Mouse (Mus musculus): ENCODE measurements around the gene Nrxn1. TPM values are rescaled to one million over a fixed set of nuclear protein-coding genes. Genes with fewer than 3 reads are reported as not detected.

Nrxn1 gene
- polyA plus RNA-seq, 1 experiment from 2014 or later: 0.36 TPM

- no peak for DNase-seq (ENCODE audit: low spot score)
Observed at GRCm38 (mm10) chr17:90676676-90677075, 416.2 kb downstream of the Nrxn1 start.

GRCm38 (mm10) chr17:90662318-90662717 is 430.6 kb downstream of the Nrxn1 start:
- no peak for DNase-seq (ENCODE audit: low spot score)

- DNase-seq (ENCODE audit: low spot score): no peak
Observed at GRCm38 (mm10) chr17:90654506-90654905, 438.4 kb downstream of the Nrxn1 start.

- DNase-seq (ENCODE audit: low spot score): no peak
Observed at GRCm38 (mm10) chr17:90653347-90653746, 439.5 kb downstream of the Nrxn1 start.

- no peak for DNase-seq (ENCODE audit: low spot score)
Observed at GRCm38 (mm10) chr17:90650279-90650678, 442.6 kb downstream of the Nrxn1 start.

GRCm38 (mm10) chr17:90638970-90639524 is 453.8 kb downstream of the Nrxn1 start:
- no peak for DNase-seq (ENCODE audit: low spot score)

GRCm38 (mm10) chr17:90638183-90638727 is 454.6 kb downstream of the Nrxn1 start:
- DNase-seq (ENCODE audit: low spot score): no peak

GRCm38 (mm10) chr17:90631371-90631770 is 461.5 kb downstream of the Nrxn1 start:
- DNase-seq (ENCODE audit: low spot score): no peak

- no peak for DNase-seq (ENCODE audit: low spot score)
Observed at GRCm38 (mm10) chr17:90629851-90630250, 463.0 kb downstream of the Nrxn1 start.

GRCm38 (mm10) chr17:90628469-90628868 is 464.4 kb downstream of the Nrxn1 start:
- no peak for DNase-seq (ENCODE audit: low spot score)

- no peak for DNase-seq (ENCODE audit: low spot score)
Observed at GRCm38 (mm10) chr17:90628004-90628403, 464.9 kb downstream of the Nrxn1 start.

- DNase-seq (ENCODE audit: low spot score): no peak
Observed at GRCm38 (mm10) chr17:90627395-90627794, 465.5 kb downstream of the Nrxn1 start.

GRCm38 (mm10) chr17:90624591-90625266 is 468.1 kb downstream of the Nrxn1 start:
- DNase-seq (ENCODE audit: low spot score): no peak

- no peak for DNase-seq (ENCODE audit: low spot score)
Observed at GRCm38 (mm10) chr17:90621828-90622227, 471.0 kb downstream of the Nrxn1 start.

- DNase-seq (ENCODE audit: low spot score): no peak
Observed at GRCm38 (mm10) chr17:90615019-90615418, 477.9 kb downstream of the Nrxn1 start.

GRCm38 (mm10) chr17:90607427-90607806 is 485.5 kb downstream of the Nrxn1 start:
- DNase-seq (ENCODE audit: low spot score): no peak

- no peak for DNase-seq (ENCODE audit: low spot score)
Observed at GRCm38 (mm10) chr17:90606718-90607426, 486.0 kb downstream of the Nrxn1 start.

GRCm38 (mm10) chr17:90599570-90600524 is 493.0 kb downstream of the Nrxn1 start:
- DNase-seq (ENCODE audit: low spot score): no peak

- DNase-seq (ENCODE audit: low spot score): no peak
Observed at GRCm38 (mm10) chr17:90594798-90595533, 497.9 kb downstream of the Nrxn1 start.

GRCm38 (mm10) chr17:90586891-90587290 is 506.0 kb downstream of the Nrxn1 start:
- DNase-seq (ENCODE audit: low spot score): no peak
